Mouse (Mus musculus): ENCODE data around the gene AC124108.1.

Gene AC124108.1

GRCm38 (mm10) chr1:132200562-132201510, 9.6 kb downstream of the AC124108.1 start:
- peak; percentile 46 for DNase-seq (ENCODE audit: extremely low spot score, low spot score)

DNA sequence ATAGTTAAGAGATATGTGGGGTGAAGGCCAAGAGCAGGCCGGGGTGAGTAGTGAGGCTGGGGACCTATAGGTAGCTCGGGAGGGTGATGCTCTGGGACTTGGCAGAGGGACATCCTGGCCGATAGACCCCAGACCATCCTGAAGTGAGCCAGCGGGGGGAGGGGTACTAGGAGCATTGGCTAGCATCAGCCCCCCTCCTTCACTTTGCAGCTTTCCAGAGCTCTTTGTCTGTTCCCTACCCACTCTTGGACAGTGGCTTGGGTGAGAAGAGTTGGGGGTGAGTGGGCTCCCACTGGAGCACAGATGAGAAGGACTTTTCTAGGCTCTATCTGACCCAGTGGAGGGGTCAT, 10.2 kb downstream of the AC124108.1 start:
- peak; percentile 14 for DNase-seq (ENCODE audit: extremely low spot score, low spot score)

- no peak for DNase-seq (ENCODE audit: extremely low spot score, low spot score)
These were observed 10.7 kb downstream of the AC124108.1 start for GRCm38 (mm10) chr1:132201936-132202335.

DNA sequence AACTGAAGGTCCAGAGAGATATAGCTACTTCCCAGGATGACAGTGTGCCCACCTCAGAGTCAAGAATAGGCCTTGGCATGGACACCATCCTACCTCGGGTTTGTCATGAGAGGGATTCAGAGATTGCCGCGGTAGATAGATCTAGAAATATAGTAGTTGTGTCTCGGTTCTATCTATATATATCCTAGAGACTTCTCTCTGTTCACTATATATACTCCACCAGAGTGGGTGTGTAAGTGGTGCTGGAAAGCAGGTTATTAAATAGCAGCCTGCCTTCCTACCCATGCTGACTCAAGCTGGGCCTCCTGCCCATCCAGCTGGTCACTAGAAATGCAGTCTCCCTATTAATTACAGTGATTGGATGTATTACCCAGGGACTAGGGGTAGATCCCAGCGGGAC, 11.5 kb downstream of the AC124108.1 start:
- no peak for DNase-seq (ENCODE audit: extremely low spot score, low spot score)

DNA sequence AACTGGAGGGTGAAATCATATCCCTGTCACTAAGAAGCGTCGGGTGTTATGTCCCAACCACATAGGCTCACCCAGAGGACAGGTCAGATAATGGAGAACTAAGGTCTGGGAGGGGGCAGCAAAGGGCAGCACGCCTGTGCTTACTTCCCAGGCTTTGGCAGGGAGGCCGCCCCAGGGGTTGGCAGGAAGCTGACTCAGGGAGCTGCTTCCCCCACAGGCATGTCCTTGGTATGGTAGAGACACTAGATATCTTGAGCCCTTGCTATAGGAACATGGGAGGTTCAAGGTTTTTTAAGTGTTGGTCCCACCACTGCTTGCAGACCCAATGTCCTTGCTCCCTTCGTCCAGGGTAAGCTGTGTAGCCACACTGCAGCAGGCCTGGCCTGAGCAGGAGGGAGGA, 14.7 kb downstream of the AC124108.1 start:
- DNase-seq (ENCODE audit: extremely low spot score, low spot score), result no peak

DNA sequence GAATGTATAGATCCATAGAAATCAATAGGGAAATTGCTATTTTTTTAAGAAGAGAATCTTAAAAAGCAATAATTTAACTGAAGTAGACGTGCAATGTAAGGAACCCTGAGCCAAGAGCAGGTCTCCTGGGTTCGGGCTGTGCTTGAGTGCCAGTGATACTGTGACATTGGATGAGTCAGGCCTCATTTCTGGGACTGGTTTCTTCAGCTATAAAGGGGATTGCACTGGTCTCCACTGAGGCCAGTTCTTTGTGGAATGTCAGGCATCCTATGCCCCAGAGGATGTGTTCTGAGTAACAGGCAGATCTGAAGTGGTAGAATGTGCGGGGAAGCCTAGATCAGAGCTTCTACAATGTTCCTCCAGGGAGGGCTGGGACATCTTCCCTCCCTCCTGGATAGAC, 15.6 kb downstream of the AC124108.1 start:
- peak; percentile 12 for DNase-seq (ENCODE audit: extremely low spot score, low spot score)

GRCm38 (mm10) chr1:132208154-132208553, 16.9 kb downstream of the AC124108.1 start:
- no peak for DNase-seq (ENCODE audit: extremely low spot score, low spot score)

- no peak for DNase-seq (ENCODE audit: extremely low spot score, low spot score)
These were observed 18.1 kb downstream of the AC124108.1 start for GRCm38 (mm10) chr1:132209400-132209799.

- no peak for DNase-seq (ENCODE audit: extremely low spot score, low spot score)
These were observed 19.7 kb downstream of the AC124108.1 start for GRCm38 (mm10) chr1:132210922-132211321.

DNA sequence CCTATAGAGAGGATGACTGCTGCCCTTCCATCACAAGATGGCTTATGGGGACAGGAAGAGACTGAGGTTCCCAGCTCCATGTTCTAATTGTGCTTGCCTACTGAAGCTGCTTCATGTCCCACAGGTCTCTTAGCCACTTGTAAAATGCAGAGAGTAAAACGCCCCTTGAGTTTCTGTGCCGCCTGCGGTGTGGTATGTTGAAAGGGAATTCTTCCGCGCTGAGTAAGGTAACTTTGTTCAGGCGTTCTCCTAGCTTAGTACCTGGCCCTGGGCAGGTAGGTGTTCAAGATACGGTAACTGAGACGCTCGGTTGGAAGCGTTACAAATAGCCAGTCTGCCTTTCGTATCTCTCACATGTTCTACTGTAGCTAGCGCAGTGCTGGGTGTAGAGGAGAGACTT, 20.4 kb downstream of the AC124108.1 start:
- DNase-seq (ENCODE audit: extremely low spot score, low spot score), result no peak

GRCm38 (mm10) chr1:132212218-132212617, 21.0 kb downstream of the AC124108.1 start:
- DNase-seq (ENCODE audit: extremely low spot score, low spot score), result peak; percentile 76

- DNase-seq (ENCODE audit: extremely low spot score, low spot score), result peak; percentile 55
These were observed 21.8 kb downstream of the AC124108.1 start for GRCm38 (mm10) chr1:132213076-132213475.

DNA sequence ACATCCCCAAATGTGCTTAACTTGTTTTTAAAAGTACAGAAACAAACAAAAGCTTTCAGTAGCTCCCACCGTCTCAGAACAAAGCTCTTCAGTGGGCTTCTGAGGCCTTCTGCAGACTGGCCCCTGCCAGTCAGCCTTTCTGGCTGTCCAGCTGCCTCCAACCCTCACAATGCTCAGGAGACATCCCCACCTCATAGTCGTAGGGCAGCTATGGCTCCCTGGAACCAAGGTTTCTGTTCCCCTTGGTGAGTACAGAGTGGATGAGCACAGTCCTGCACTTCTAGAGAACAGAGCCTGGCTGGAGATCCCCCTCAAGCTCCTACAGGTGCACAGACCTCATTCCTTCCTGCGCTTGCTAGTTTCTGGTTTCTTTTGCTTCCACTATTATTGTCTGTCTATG, 25.0 kb downstream of the AC124108.1 start:
- no peak for DNase-seq (ENCODE audit: extremely low spot score, low spot score)

DNA sequence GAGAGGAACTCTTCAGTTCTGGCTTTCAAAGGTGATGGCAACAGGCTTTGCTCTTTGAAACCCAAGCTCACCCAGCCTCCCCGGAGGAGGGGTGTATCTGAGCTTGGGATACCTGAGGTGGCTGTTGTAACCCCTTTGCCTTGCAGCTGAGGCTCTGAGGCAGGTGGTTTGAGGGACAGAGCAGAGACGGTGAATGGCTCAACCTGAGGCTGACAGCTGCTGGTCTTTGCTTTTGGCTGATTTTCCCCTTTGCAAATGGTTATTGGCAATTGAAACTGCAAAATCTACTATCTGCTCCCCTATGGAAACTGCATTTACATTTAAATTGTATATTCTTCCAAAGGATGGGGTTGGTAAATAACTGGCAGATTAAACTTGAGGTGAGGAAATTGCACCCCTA, 30.4 kb downstream of the AC124108.1 start:
- DNase-seq (ENCODE audit: extremely low spot score, low spot score), result no peak

DNA sequence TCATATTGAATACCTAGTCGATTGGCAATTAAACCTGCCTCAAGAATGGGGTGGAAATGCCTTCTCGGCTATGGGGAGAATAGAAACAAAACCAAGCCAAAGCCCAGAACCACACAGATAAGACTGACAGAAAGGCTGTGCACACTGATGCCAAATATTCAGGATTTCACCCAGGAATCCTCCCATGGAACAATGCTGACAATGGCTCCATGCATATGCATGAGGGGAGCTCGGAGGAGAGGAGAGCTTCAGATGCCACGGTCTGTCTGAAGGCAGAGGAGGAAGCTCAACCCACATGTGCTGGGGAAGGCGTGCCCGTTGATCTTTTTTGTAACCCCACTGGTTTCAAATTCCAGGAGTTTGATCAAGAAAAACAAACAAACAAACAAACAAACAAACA, 30.9 kb downstream of the AC124108.1 start:
- peak; percentile 20 for DNase-seq (ENCODE audit: extremely low spot score, low spot score)

- DNase-seq (ENCODE audit: extremely low spot score, low spot score), result no peak
These were observed 35.2 kb downstream of the AC124108.1 start for GRCm38 (mm10) chr1:132226297-132227080.

DNA sequence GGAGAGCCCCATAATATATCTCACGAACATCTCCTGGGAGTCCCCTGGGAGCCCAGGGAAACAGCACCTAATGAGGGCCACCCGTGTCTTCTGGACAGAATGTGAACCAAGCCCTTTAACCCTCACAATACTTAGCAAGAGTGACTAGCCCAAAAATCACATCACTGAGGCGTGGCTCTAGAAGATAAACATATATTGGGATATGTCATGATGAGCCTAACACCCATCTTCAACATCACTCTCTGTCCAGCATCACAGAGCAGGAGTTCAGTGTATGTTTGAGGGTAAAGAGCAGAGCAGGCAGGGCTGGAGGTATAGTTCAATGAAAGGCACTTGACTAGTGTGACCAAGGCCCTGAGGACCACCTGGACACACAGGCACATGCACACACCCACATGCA, 38.4 kb downstream of the AC124108.1 start, which contains the start of gene Gm10188:
Gene Gm10188 (minus strand): TSS at position 101 of the 400 bp plus-strand sequence.
- no peak for DNase-seq (ENCODE audit: extremely low spot score, low spot score)

GRCm38 (mm10) chr1:132231470-132232274, 40.4 kb downstream of the AC124108.1 start:
- no peak for DNase-seq (ENCODE audit: extremely low spot score, low spot score)

DNA sequence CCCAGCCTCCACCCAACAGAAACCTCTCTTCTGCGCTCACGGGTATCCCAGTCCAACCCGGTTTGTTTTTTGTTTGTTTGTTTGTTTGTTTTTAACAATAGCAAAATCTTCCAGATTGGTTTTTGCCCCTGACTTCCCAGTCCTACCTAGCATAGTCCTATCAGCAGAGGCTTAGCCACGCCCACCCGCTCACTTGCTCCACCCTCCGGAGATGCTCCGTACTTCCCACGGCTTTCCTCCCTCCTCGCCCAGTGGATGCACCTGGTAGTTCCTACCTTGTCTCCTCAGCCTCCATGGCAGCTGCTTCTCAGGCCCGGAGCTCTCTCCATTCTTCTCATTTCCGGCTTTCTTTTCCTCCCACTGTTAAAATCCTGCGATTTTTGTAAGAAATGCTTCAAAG, 42.3 kb downstream of the AC124108.1 start:
- DNase-seq (ENCODE audit: extremely low spot score, low spot score), result peak; percentile 41

GRCm38 (mm10) chr1:132234757-132235273, 43.6 kb downstream of the AC124108.1 start:
- DNase-seq (ENCODE audit: extremely low spot score, low spot score), result no peak

GRCm38 (mm10) chr1:132237585-132238159, 46.4 kb downstream of the AC124108.1 start:
- DNase-seq (ENCODE audit: extremely low spot score, low spot score), result peak; percentile 71
